Mouse (Mus musculus): Measurements from ENCODE around the gene Mrps5.
A peak's percentile ranks its signal among the peaks of the same experiment; 100 is the strongest.
"Not testable (repeated sequence)": the region's sequence is repeated elsewhere in the genome, so short reads cannot be mapped to it uniquely, and the experiment has no call there.

The Mrps5 gene

DNA sequence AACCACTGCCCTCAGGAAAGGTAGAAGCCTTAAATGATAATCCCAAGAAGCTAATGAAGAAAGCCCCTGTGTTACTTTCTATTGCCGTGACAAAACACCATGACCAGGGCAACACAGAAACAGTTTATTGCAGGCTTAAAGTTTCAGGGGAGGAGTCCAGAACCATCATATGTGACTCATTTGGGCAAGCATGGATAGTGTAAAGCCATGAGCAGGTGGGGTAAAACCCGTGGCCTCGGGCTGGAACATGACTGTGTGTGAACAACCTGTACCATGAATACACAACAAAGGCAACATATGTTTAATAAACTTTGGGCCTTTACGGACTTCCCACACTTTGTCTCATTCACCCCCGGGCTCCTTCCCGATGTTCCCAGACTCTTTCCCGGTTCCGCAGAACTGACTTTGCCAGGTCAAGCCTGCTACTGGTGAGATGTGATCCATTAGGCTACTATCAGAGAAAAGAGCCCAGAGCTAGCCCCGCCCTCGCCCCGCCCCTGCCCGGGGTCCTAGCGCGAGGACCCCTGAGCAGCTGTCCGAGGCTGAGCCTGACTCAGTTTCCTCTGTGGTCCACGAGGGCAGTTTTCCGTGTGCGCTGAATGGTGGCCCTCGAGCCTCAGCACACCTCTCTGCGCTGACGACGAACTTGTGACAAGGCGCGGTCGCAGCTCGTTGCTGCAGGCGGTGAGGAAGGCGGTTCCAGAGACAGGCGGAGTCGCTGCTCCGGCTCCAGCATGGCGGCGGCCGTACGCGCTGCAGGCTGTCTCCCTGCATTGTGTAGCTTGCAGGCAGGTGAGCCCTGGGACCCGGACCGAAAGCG lies at the start of gene Mrps5, which contains the start of gene Zfp661:
Gene Mrps5 (plus strand): TSS at position 529 of the 820 bp plus-strand sequence.
Gene Zfp661 (minus strand): TSS at position 401 of the 820 bp plus-strand sequence.
- DNase-seq (ENCODE audit: low read depth, low spot score): peak; percentile 58

DNA sequence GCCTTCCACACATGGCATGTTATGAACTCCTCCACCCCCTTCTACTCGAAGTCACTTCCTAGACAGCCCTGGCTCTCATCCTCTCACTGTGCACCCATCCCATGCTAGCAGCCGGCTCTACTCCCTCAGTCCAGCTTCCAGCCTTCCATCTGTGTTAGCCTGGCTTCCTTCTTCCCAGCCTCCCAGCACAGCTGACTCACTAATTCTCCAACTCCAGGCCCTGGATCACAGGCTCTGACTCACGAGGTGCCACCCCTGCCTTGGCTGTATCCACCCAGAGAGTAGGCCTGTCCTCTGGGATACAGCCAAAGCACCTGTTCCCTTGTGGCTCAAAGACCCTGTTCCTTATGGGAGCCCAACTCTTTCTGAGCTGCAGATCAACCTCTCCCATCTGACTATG lies 49.5 kb upstream of the Mrps5 start:
- DNase-seq (ENCODE audit: low read depth, low spot score): no peak

DNA sequence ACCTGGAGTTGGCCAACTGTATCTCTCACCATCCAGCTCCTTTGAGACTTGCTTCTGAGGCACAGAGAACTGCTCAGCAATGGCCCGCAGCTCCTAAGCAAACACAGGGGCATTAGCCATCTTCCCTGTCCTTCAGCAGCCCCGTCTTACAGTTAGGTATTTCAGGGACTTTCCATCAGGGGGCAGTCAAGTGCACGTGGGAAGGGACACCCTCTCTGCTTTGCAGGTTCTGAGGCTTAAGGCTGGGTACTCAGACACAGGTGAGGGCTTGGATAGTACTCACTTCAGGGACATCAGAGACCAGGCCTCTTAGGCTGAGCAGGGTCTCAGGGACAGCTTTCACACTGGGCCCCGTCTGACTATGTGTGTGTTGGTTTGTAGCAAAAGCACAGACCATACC lies 47.5 kb upstream of the Mrps5 start:
- no peak for DNase-seq (ENCODE audit: low read depth, low spot score)

DNA sequence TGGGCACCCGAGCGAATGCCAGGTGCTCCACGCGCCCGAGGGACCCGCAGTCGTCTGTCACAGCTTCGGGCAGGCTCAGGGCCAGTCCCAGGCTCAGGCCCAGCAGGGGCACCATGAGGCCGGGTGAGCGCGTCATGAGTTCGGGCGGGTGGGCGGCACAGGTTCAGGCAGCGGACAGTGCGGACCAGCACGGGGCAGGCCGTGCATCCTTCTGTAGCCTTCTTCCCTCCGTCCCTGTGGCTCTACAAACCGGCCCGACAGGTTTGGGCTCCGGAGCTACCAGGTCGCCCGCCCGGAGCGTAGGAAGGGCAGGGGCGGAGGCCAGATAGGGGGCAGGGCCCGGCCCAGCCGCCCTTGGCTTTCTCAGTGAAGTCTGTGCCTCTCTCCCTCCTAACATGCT lies 45.8 kb upstream of the Mrps5 start, which contains the start of gene Prom2:
Gene Prom2 (minus strand): TSS at position 283 of the 400 bp plus-strand sequence.
- no peak for DNase-seq (ENCODE audit: low read depth, low spot score)

DNA sequence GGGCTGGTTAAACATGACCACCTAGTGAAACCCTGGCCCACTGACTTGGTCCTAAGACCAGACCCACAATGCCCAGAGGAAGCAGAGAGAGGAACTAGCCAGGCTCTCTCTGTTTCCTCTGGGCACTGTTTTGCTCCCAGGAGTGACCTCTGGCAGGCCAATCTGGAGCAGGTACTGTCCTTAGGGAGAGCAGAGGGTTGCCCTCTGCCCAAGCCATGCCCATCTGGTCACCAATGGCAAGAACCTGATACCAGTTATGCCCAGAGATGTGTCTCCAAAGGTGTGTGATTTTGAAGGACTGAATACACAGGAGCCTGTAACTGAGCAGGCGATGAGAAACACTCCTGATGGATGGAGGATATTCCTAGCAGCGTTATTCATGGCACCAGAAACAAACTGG lies 45.3 kb upstream of the Mrps5 start:
- no peak for DNase-seq (ENCODE audit: low read depth, low spot score)

DNA sequence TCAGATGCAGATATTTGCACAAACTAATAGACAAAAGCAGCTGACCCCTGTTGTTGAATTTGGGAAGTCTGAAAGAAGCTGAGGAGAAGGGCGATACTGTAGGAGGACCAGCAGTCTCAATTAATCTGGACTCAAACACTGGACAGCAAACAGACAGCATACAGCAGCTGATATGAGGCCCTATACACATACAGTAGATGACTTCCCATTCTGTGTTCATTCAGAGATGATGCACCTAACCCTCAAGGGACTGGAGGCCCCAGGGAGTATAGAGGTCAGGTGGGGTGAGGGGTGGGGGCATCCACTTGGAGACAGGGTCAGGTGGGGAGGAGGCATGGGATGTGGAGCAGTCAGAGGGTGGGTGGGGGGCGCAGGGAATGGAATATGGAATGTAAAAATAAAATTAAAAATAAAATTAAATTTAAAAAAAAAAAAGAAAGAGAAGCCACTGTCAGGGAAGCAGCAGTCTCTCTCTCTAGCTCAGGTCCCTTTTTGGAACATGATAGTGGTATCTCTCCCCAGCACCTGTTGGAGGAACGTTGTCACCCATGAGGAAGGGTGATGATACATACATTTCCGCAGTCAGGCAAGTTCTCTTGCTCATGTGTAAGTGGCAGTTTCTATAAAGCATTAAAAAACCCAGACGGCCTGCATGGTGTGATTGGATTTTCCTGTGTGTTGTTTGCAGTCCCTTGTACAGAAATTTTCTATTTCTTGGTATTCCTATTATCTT lies 38.5 kb upstream of the Mrps5 start:
- DNase-seq (ENCODE audit: low read depth, low spot score): no peak

DNA sequence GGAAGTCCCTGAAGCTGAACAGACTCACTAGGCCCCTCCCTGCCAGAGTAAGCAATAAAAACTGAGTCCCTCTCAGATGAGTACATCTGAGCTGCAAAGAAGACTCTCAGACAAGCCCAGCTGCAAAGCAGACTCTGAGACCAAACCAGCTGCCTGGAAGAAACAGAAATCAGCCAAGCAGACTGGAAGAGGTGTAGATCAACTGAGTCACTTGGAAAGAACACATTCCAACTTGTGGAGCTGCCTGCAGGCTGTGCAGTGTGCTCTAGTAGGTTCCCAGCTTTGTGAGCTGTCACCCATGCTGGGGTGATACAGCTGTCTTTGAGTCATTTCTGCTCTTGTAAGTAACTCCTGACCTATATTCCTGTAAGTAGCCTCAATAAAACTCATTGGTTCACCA lies 37.3 kb upstream of the Mrps5 start:
- DNase-seq (ENCODE audit: low read depth, low spot score): no peak

DNA sequence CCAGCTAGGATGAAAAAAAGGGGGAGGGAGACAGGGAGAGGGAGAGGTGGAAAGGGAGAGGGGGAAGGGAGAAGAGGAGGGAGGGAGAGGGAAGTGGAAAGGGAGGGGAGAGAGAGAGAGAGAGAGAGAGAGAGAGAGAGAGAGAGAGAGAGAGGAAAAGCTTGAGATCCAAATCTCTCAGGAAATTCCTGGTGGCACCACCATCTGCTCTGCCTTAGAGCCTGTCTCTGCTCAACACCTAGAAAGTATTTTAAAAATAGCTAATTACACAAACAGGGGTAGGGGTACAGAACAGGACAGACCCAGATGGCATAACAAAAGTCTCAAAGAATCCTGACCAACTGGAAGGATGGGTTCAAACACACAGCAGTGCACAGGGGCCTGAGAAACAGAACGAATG lies 36.6 kb upstream of the Mrps5 start:
- DNase-seq (ENCODE audit: low read depth, low spot score): no peak

DNA sequence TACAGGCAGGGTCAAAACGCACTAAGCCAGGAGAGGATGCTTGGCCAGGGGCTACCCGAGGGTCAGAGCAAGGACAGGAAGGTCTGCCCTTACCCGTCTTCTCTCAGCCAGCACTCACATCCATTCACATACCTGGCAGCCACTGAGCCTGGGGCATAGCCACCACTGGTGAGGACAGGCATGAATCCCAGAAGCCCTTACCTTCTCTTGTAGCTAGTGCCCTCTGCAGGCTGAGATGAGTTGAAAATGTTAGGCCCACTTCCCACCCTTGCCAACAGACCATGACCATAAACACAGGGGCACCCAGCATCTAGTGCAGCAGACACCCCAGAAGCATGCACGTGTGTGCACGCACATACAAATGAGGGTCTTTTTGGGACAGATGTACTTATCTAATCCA lies 35.9 kb upstream of the Mrps5 start:
- DNase-seq (ENCODE audit: low read depth, low spot score): no peak

DNA sequence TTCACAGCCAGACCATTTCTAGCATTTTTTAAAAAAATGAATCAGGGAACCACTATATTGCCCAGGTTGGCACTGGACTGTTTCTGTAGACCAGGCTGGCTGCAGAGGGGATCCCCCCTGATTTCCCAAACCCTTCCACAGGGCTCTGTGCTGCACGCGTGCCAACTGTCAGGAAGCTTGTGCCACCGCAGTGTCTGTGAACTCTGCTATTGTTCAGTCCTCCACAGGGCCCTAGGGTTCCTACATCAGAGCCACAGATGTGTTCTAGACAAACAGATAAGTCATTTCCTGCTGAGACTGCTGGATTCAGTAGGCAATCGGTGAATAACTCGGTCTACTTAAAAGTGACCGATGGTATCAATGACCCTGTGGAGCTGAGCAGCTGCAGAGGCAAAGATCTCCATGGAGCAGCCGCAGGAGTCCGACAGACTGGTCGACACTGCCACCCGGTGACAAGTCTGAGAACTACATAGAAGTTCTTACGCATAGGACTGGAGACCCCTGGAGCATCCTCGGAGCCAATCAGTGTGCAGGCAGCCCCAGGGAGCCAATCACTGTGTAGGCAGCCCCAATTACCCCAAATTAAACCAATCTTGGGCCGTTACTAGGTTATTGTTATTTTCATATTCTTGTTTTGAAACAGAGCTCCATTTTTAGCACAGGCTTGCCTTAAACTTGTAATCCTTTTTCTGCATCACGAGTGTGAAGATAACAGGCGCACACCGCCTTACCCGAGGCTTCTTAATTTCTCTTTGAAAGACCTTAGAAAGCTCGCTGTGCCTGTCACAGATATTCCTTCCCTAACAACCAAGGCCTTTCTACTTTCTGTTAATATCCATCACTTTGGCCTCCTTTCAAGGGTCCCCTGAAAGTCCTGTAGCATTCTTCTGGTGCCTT lies 27.7 kb upstream of the Mrps5 start:
- peak; percentile 12 for DNase-seq (ENCODE audit: low read depth, low spot score)

DNA sequence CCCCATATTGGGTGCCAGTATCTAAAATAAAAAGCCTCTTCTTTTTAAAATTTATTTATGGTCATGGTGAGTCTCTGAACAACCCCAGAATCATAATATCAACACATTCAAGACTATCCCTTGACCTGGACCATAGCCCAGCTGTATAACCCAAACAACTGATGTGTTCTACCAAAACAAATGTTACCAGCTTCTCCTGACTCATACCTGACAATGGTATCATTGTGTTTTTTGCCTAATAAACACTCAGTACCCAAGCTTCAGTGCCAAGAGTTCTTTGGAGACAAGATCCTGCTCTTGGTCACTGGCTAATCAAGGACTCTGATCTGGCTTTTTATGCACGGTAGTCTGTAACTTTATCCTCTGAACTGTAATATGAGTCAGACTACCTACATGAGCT lies 13.7 kb upstream of the Mrps5 start:
- DNase-seq (ENCODE audit: low read depth, low spot score): no peak

DNA sequence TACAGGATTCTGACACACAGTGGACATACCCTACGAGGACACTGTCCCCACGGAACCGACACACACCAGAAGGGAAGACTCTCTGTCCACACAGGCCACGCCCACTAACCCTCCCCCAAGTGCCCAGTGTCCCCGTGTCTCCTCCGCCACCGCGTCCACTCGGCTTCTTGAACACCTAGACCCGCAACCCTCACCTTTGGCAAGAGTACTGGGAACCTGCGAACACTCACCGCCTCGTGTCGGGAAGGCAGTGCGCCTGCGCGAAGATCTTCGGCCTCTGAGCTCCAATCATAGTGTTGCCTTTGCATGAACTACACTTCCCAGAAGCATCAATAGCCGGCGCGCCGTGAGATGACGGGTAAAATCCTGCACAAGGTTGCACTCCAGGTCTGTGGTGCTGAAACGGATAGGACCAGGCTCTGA lies 2.6 kb upstream of the Mrps5 start:
- DNase-seq (ENCODE audit: low read depth, low spot score): peak; percentile 94

DNA sequence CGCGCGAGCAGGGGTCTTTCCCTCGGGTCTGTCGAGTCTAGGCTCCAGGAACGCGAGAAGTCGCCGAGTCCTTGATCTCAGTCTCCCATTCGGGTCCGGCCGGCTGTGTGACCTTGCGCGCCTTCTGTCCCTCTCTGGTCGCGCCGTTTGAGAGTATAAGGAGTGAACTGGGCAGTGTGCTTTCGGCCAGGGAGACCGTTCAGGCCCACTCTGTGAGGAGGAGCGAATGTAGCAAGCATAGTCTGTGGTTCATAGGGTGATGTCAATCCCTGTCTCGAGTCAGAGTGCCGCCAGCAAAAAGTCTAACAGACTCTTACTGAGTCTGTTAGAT lies 457 bp downstream of the Mrps5 start:
- DNase-seq (ENCODE audit: low read depth, low spot score): no peak

DNA sequence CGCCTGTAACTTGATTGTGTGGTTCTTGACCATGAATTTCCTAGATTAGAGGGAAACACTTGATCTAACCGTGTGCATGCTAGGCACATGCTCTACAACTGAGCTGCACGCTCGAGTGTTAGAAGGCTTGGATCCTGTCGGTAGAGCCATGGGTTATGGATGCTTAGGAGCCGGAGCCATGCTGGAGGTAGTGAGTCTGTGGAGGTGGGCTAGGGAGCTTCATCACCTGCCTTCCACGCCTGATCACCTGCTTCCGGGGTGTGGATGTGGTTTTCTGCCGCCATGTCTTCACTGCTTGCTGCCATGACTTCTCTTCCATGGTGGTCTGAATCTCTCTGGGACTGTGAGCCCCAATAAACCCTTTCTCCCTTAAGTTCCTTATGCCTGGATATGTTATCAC lies 1.9 kb downstream of the Mrps5 start:
- no peak for DNase-seq (ENCODE audit: low read depth, low spot score)

DNA sequence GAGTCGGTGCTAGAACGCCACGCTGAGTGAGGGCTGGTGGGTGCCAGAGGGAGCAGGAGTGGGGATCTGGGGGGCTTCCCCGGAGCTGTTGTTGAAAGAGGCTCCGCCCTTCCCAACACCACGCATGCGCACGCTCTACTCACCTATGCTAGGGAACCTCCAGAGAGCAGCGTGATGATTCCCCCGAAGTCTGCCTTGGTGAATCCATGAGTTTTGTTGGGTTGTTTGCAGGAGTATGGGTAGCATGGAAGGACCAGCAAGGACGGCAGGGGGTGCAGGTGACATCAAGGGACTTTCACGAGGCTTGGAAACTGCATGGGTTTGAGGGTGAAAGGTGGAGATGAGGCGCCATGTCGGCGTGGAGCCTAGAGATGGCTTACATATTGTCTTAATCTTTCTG lies 3.2 kb downstream of the Mrps5 start:
- DNase-seq (ENCODE audit: low read depth, low spot score): no peak

DNA sequence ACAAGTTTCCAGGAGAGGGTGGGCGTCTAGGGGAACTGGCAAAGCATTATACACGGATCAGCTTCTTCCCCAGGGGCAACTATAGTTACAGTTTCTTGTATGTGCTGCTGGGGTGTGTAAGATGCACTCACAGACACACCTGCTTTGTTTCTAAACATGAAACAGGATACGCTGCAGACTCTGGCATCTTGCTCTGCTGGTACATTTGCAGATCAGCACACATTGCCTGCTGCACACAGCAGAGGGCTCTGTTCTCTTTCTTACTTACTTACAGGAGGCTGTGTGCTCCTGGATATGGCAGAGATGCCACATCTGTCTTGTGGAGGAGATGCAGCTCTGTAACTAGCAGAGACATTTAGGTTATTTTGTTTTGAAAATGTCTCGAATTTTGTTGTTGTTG lies 3.8 kb downstream of the Mrps5 start:
- no peak for DNase-seq (ENCODE audit: low read depth, low spot score)

DNA sequence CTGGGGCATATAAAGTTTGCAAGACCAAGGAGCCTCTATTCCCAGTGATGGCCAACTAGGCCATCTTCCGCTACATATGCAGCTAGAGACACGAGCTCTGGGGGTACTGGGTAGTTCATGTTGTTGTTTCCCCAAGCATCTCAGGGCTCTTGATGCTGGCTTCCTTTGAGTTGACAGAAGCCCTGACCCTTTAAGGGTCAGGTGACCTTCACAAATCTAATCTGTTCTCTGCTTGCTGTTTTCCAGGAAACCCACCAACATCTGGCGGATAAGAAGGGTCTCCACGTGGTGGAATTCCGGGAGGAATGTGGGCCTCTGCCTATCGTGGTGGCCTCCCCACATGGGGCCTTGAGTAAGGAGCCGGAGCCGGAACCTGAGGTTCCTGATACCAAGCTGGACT lies 16.4 kb downstream of the Mrps5 start:
- not testable (repeated sequence) for DNase-seq (ENCODE audit: low read depth, low spot score)

DNA sequence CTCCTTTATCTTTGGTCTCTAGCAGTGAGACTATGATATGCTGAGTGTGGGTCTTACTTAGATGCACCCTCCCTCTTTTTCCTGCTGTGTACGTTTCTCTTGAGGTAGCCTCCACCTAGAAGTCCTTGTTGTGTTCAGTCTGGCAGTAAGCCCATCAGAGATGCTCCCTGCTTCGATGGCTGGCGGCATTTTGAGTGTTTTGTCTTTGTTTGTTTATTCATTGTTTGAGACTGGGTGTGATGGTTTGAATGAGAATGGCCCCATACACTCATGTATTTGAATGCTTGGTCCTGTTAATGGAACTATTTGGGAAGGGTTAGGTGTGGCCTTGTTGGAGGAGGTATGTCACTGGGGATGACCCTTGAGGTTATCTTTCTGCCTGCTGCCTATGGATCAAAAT lies 18.2 kb downstream of the Mrps5 start:
- no peak for DNase-seq (ENCODE audit: low read depth, low spot score)

DNA sequence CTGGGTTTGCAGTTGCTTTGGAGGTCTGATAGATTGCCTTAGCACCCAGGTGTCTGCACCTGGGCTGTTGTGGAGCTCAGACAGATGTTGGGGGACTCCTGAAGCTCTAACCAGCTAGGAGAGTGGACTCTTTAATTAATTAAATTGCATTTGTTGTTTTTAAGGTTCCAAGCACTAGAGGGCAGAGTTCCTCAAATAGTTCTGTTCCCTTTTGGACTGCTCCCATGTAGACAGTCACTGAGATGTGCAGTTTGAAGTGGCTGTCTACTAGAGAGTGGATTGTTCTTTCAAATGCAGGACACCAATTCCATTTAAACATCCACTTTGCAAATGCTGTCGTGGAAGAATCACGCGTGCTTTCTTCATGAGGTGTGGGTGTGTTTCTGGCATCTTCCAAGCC lies 21.2 kb downstream of the Mrps5 start:
- DNase-seq (ENCODE audit: low read depth, low spot score): no peak

DNA sequence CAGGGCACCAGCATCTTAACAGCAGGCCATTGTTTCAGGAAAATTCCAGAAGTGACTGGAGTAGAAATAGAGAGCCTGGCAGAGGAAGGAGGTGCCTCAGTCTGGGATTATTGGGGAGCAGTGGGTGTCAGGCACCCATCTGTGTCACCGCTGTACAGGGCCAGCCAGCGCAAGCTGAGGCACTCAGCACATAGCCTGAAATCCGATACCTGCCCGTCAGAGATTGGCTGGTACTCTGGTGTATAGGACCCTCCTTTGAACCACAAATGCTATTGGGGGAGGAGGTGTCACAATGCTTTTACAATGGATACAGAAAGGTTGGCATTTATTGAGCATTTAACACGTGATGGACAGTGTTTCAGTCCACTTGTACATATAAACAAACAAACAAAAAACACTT lies 22.0 kb downstream of the Mrps5 start:
- DNase-seq (ENCODE audit: low read depth, low spot score): no peak

DNA sequence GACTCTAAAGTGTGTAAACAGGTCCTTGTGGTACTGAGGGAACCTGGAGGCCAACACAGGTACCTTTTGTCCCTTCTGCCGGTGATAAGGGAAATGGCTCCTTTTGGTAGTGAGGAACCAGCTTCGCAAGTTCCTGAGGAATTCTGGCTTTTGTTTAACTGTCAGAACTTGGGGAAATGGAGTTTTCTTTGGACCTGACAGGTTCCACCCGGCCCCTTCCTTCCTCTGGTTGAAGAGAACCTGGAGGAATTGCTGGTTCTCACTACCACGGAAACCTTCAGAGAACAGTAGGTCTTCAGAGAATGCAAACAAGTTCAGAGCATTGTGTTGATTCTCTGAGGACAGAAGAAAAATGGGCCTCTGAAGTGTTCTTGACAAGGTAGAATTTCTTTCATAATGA lies 24.4 kb downstream of the Mrps5 start:
- no peak for DNase-seq (ENCODE audit: low read depth, low spot score)

DNA sequence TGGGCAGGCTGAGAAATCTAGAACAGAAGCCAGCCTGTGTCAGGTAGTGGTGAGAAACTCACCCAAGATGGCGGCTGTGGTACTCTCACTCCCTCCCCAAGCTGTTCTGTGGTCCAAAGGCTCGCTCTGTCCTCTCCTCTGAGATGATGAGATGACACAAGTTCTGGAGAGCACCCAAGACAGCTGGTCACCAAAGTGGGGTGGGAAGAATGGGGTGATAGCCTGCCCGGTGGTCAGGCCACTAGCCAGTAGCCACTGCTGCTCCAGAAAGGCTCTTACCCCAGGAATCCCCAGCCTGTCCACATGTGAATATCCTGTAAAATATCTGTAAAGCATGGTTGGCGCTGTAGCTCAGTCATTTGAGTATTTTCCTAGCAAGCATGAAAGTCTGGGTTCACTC lies 25.3 kb downstream of the Mrps5 start:
- no peak for DNase-seq (ENCODE audit: low read depth, low spot score)
